Mouse (Mus musculus): ENCODE results near the gene Gbp2. TPM values are rescaled to one million over a fixed set of nuclear protein-coding genes. Genes with fewer than 3 reads are reported as not detected.
"Not testable (repeated sequence)": the region's sequence is repeated elsewhere in the genome, so short reads cannot be mapped to it uniquely, and the experiment has no call there.

Gene Gbp2
- total RNA-seq, 2 experiments from 2014 or later, result 1.3 to 1.7 TPM

DNA sequence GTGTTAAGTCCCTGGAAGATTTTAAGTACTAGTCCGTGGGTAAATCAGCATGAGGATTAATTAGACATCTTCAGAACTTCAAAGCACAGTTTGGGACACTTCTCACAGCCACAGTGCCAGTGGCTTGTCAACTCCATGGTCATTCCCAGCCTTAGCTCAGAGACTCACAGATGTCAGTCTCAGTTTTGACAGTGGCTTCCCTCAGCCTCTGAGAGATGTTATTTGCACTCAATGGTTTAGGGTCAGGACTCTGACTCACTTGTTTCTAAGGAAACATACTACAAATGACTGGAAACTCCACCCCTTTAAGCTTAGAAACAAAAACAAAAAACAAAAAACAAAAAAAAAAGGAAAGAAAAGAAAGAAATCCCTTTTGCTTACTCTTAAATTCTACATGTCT, 796 bp upstream of the Gbp2 start:
- DNase-seq (ENCODE audit: extremely low spot score in 1 of 2, low spot score in 2 of 2), result no peak
- Histone ChIP-seq H3K27ac (peak overlapping the region; percentile 76), H3K4me3 (no peak overlapping the region)
- intact Hi-C loops (cut with DNase I), result no loop called here
- no peak for TF ChIP-seq CTCF (IDR thresholded peaks at IDR 0.05)

DNA sequence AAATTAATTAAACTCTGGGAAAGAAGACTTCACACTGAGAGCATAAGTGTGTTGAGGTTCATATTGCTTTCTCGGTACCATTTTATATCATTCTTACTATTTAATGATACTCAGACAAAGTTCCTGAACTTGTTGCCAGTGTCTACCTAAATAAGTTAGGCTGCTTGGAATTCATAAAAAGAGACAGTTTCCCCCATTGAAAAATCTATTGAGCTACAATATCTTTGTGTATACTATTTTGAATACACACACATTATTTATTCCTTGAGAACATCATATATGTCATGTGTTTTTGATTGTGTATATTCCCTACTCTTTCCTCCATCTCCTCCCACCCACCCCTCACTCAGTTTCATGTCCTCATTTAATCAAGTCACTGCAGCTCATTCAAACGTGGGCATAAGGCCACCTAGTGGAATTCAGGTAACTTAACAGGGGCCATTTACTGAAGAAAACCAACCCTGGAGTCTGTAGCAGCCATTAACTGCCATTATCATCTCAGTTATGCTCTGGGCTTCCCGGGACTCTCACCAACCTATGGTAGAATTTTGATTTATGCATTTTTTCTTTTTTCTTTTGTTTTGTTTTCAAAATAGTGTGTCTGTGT, 657 bp downstream of the Gbp2 start:
- Histone ChIP-seq H3K27ac (peak overlapping the region; percentile 76), H3K4me3 (peak overlapping the region; percentile 34; the same call in 1 of the 2 replicates)
- no peak for DNase-seq (ENCODE audit: extremely low spot score in 1 of 2, low spot score in 2 of 2)
- TF ChIP-seq CTCF (IDR thresholded peaks at IDR 0.05), result peak; percentile 38
- intact Hi-C loops (cut with DNase I), result no loop called here

DNA sequence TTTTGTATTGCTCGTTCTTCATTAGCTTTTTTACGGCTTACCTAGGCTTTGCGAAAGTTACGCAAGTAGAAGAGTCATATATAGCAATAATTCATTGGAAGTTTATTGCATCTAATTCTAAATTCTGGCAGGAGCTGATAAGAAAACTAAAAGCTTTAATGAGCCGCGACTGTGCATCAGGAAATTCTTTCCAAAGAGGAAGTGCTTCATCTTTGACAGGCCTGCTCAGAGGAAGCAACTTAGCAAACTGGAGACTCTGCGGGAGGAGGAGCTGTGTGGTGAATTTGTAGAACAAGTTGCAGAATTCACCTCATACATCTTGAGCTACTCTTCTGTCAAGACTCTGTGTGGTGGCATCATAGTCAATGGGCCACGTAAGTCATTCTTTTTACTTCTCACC, 10.0 kb downstream of the Gbp2 start:
- no peak overlapping the region for H3K4me3 ChIP-seq
- intact Hi-C loops (cut with DNase I), result no loop called here
- DNase-seq (ENCODE audit: extremely low spot score in 1 of 2, low spot score in 2 of 2), result no peak
- no peak for TF ChIP-seq CTCF (IDR thresholded peaks at IDR 0.05)
- no peak overlapping the region for H3K27ac ChIP-seq

DNA sequence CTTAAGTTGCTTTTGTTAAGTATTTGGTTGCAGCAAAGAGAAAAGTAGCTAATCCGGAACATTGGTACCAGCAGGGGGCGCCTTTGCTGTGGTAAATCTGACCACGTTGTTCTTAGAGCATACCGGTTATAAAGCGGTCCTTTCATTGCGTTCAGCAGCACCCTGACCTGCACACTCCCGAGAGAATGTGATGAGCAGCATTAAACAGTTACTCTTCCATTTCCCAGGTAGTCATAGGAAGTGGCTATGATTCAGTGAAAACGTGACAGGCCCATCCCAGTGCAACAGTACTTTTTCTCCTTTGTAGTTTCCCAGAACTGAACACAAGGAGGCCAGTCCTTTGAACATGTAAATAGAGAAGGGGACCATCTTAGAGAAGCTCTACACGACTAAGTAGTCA, 19.8 kb downstream of the Gbp2 start:
- DNase-seq (ENCODE audit: extremely low spot score in 1 of 2, low spot score in 2 of 2), result peak; percentile 16 to 36
- peak; percentile 54 for TF ChIP-seq CTCF (IDR thresholded peaks at IDR 0.05)
- no peak overlapping the region for H3K27ac ChIP-seq
- intact Hi-C loops (cut with DNase I), result loop anchor here (1.0 kb wide), 1 partner anchor 68 kb away; no protein-coding TSS in a partner anchor
- H3K4me3 ChIP-seq, result no peak overlapping the region

DNA sequence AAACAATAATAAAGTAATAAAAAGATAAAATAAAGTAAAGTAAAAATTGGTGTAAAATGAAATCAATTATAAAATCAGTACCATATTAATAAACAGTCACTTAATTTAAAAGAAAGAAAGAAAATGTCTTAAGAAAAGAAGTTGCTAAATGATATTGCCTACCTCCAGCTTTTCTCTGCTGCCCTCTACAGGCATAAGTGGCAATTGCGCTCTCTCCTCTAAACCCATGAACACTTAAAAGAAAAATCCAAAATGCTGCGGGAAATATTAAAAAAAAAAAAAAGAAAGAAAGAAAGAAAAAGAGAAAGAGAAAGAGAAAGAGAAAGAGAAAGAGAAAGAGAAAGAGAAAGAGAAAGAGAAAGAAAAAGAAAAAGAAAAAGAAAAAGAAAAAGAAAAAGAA, 25.5 kb downstream of the Gbp2 start:
- DNase-seq (ENCODE audit: extremely low spot score in 1 of 2, low spot score in 2 of 2), result peak; percentile 65 to 76
- H3K4me3 ChIP-seq, H3K27ac ChIP-seq: not testable (repeated sequence)
- TF ChIP-seq CTCF (IDR thresholded peaks at IDR 0.05), result peak; percentile 72
- intact Hi-C loops (cut with DNase I), result loop anchor here (1.0 kb wide), 1 partner anchor 156 kb away; no protein-coding TSS in a partner anchor

DNA sequence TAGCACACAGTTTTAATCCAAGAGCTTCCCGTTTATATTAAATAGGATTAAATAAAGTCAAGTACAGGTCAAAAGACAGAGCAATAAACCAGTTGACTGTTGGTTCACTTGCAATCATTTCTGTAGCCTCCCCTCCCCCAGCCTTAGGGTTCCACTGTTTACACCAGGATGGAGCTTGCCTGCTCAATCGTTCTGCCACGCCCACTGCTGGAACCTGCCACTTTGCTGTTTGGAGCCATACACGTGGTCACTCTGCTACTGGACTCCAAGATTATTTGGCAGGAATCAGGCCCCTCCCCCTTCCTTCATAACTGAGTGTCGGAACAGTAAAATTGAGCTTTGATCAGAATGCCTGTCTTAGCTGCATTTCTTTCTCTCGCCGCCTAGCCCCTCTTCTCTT, 27.4 kb downstream of the Gbp2 start:
- DNase-seq (ENCODE audit: extremely low spot score in 1 of 2, low spot score in 2 of 2); H3K4me3 ChIP-seq; intact Hi-C loops (cut with DNase I); H3K27ac ChIP-seq: not testable (repeated sequence)

DNA sequence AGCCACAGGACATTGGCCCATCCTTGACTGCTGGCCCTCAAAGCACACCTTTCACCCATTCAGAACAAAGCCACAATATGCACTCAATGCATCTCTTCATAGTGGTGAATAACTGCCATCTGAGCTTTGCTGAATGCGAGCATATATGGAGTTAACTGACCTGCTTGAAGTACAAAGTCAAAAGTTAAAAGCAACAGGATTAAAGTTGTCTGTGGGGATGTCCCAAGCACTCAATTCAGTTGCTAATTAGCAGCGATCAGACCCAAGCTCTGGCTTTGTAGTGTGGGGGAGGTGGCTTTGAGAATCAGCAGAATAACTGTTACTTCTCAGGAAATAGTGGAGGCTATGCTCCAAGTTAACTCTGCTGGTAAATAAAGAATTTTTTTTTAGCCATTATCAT, 29.8 kb downstream of the Gbp2 start:
- Histone ChIP-seq H3K4me3 (no peak overlapping the region), H3K27ac (no peak overlapping the region)
- no peak for TF ChIP-seq CTCF (IDR thresholded peaks at IDR 0.05)
- intact Hi-C loops (cut with DNase I), result no loop called here
- DNase-seq (ENCODE audit: extremely low spot score in 1 of 2, low spot score in 2 of 2), result no peak

DNA sequence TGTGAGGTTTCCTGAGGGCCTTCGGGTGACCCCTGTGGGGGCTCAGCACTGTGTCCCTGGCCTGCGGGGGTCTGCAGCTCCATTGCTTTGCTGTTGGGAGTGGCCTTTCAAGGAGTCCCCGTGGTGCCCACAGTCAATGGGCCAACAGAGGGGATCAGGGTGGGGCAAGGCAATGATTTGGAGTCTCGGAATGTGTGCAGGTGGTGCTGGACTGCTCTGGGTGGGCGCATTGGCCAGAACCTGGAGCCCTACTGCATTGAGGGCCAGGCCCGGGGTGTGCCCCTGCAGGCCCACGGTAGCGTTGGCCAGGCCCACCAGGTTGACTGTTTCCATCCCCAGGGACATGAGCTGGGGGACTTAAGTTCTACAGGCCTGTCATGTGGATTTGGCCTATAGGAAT, 44.3 kb downstream of the Gbp2 start:
- no peak for DNase-seq (ENCODE audit: extremely low spot score in 1 of 2, low spot score in 2 of 2)
- intact Hi-C loops (cut with DNase I), result no loop called here
- no peak for TF ChIP-seq CTCF (IDR thresholded peaks at IDR 0.05)
- no peak overlapping the region for H3K4me3 ChIP-seq
- H3K27ac ChIP-seq, result no peak overlapping the region

DNA sequence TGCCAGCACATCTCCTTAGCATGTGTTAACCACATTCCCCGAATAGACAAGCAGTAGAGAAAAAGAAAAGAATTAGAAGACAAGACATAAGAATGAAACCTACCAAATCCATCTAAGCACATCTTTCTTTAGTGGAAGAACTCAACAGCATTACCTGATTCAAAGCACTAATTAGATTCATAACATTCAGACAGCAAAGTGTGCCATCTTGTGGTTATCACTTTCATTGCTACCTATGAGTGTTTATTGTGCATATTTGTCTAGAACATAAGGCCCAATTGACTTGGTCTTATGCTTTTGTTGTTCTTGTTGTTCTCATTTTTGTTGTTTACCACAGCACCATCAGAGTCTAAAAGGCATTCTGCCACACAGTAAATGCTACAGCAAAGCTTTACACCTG, 54.2 kb downstream of the Gbp2 start:
- DNase-seq (ENCODE audit: extremely low spot score in 1 of 2, low spot score in 2 of 2), result no peak

More for the DNA sequence above, 54.2 kb downstream of the Gbp2 start:
- no peak overlapping the region for H3K4me3 ChIP-seq
- TF ChIP-seq CTCF (IDR thresholded peaks at IDR 0.05), result peak; percentile 61
- H3K27ac ChIP-seq, result no peak overlapping the region
- intact Hi-C loops (cut with DNase I), result loop anchor here (2.0 kb wide), 1 partner anchor 184 kb away; no protein-coding TSS in a partner anchor

Small RNA genes lying within 50 kb of the gene (microRNA-seq; reads per million reads assigned to microRNA genes)
- gene Mir6381, result 0 reads per million in 2 experiments

Other genes with a start within 250 kb of the Gbp2 start
- 10 to 100 TPM; 21.3 to 23.4 TPM for gene Pdlim5, start 224.9 kb upstream of the Gbp2 start, total RNA-seq (2021)
- 1 to 10 TPM; 1.6 to 2.0 TPM for gene Gbp5, start 126.6 kb upstream of the Gbp2 start, total RNA-seq (2021)
- 1 to 10 TPM; 2.3 to 3.4 TPM for gene Gbp7, start 90.3 kb upstream of the Gbp2 start, total RNA-seq (2021)
- 1 to 10 TPM; 3.2 to 5.1 TPM for gene Gbp3, start 60.6 kb upstream of the Gbp2 start, total RNA-seq (2021)
- not detected for gene Gbp2b, start 25.8 kb upstream of the Gbp2 start, total RNA-seq (2021)
- 1 to 10 TPM; 5.1 to 7.6 TPM for gene Kyat3, start 80.4 kb downstream of the Gbp2 start, total RNA-seq (2021)
- gene Gtf2b, start 144.4 kb downstream of the Gbp2 start, total RNA-seq (2021), result 10 to 100 TPM; 41.6 to 45.6 TPM

Measured in left cerebral cortex, adult 2 months (tissue).